Mouse (Mus musculus) gastrocnemius, postnatal 4 days (tissue): ENCODE measurements around the gene Tanc1. TPM values are rescaled to one million over a fixed set of nuclear protein-coding genes. Genes with fewer than 3 reads are reported as not detected.
A peak's percentile ranks its signal among the peaks of the same experiment; 100 is the strongest.
"Not testable (repeated sequence)": the region's sequence is repeated elsewhere in the genome, so short reads cannot be mapped to it uniquely, and the experiment has no call there.

Experiments used
- DNase-seq, 2 experiments: peaks; one replicate each; pipeline ENCODE4 v3.0.0; 2021 to 2022; ENCODE audit warnings: low spot score in 2 of 2, mixed read lengths in 2 of 2
- total RNA-seq, 2 experiments: library from RNA; stranded (reverse); gene quantifications; 2 replicates each; pipeline ENCODE4 v1.2.3; 2021

Gene Tanc1
- total RNA-seq, 2 experiments from 2014 or later = 19.0 to 20.9 TPM

DNA sequence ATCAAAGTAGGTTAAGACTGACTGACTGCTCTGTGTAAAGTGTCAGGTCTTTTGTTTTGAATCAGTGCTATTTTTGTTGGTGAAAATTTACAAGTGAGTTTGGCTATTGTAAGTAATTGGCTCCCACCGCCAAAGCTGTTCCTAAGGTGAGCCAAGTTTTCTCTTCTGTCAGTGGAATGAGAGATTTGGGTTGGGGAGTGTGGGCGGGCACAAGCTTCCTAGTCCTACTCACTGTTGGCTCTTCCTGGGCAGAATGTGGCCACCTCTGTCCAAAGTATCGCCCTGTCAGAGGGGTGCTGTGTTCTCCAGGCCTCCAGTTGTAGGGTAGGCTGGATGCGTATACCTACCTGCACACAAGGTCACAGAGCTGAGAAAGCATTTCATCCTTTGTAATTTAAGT lies 213.5 kb downstream of the Tanc1 start:
- DNase-seq = no peak

DNA sequence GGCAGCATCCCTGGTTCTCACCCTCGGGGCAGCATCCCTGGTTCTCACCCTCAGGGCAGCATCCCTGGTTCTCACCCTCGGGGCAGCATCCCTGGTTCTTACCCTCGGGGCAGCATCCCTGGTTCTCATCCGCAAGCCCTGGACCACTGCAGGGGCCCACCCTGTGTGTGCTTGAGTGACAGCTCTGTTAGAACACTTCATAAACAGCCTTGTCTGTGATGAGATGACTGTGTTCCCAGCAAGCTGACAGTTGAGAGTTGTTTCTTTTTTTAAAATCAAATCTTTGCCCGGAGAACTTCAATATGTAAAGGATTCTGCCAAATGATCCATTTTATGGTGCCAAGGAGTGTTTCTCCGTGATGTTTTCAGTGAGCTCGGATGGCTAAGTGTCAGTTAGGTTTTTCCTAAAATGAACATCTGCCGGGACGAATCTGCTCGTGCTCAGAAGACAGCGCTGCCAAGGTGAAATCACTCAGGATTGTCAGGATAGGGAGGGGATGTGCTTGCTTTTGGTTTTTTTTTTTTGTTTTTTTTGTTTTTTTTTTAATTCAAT lies 216.3 kb downstream of the Tanc1 start:
- no peak for DNase-seq

DNA sequence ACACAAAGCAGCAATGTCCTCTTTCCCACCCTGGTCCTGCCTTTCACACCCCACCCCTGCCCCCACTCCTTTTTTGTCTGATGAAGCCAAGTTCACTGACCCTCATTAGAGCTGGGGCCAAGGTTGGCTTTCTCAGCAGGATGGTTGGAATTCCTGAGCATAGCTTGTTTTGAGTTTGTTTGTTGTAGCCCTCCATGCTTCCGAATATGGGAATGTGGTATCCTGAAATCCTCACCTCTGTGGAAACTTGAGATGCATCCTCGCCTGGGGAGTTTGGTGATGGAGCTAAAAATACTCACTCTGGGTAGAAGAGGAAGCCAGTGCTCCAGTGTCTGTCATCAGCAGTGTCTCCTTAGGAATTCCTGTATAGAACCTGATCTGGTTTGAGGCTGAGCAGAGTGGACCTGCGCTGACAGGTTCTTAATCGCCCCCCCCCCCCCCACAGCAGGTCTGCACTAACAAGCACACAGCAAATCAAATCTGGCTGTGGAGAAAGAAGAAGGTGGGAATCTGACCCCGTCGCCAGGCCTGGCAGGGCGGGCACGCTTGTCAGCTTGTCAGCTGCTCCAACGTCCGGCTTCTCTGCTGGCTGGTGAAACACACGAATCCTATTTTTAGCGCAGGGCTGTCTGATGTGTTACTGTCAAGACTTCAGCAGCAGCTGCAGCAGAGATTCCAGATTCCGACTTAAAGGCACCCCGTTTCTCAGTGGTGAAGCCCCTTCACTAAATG lies 217.1 kb downstream of the Tanc1 start:
- DNase-seq = peak in 1 of 2 experiments; percentile 66

DNA sequence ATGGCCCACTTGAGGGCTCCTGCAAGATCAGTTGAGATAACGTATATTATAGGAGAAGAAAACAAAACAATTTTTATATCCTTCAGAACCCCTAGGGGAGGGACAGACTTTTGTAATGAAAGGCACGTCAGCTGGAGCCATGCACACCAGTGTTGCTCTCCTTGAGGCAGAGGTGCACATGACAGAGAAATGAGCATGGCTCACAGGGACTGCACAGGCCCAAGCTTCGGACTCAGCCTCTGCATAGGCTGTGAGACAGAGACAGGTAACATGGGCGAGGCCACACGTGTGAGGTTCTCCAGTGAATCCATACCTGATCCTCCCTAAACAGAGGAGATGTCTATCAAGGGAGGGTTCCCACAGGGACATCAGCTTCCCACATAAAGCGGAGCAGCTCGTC lies 217.9 kb downstream of the Tanc1 start:
- no peak for DNase-seq

DNA sequence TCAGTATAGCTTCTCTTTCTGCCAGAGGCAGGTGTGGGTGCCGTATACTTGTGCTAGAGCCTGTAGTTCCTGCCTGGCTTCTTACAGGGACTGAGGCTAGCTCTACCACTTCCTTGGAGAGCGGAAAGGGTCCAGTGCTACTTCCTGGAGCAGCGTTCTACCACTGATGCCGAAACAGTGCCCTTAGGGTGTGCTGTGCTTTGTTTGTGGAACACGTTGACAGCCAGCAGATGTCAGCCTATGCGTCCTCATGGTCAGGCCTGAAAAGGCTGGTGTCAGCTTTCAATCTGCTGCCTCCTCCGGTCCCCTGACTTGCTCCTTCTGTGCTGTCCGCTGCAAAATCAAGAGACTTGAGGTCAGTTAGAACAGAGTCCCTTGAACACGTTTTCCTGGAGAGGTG lies 218.3 kb downstream of the Tanc1 start:
- DNase-seq = peak in 1 of 2 experiments; percentile 34

DNA sequence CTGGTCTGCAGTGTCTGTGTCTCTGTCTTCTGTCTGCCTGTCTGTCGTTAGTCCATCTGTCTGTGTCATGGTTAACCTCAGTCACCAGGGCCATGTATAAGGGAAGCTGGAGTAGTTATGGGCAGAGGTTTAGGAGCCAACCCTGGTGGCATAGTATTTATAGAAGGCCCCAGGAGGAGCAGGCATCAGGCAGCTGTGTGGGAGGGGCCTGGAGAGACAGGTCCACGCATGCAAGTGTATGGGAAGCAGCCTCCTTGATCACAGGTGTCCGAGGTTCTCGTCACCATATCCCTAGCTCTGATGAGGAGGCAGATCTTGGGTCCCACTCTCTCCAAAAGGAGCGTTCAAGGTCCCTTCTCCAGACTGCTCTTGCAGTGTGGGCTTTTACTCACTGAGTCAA lies 219.1 kb downstream of the Tanc1 start:
- no peak for DNase-seq

DNA sequence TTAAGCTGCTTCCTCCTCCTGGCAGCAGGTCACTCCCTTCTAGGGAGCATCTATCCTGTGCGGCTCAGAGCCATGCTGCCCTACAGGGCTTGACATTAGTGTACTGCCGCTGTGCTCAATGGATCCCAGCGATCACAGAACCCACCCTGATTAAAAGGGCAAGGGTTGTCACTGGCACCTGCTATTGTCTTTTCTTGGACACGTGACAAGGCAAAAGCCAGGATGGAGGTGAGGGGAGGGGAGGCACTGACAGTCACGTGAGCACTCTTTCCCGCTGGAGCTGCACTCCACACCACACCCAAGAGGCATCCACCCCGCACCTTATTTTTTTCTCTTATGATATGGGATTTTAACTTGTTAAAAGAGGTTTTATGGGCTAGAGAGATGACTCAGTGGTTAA lies 220.0 kb downstream of the Tanc1 start:
- no peak for DNase-seq

DNA sequence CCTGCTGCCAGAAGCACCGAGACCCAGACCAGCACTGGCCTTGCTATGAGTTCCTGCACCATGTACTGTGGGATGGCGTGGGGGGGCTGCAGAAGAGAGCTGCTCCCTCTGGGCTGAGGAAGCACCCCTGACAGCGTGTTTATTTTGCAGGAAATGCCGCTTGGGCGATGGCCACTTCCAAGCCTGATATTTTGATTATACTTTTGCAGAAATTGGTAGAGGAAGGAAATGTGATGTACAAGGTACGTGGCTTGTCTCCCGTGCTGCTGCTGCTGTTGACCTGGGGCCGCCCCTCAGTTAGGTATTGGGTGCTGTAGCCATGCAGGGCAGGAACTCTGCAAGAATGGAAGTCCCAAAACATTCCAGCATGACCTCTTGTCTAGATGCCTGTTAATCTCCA lies 227.0 kb downstream of the Tanc1 start:
- no peak for DNase-seq

DNA sequence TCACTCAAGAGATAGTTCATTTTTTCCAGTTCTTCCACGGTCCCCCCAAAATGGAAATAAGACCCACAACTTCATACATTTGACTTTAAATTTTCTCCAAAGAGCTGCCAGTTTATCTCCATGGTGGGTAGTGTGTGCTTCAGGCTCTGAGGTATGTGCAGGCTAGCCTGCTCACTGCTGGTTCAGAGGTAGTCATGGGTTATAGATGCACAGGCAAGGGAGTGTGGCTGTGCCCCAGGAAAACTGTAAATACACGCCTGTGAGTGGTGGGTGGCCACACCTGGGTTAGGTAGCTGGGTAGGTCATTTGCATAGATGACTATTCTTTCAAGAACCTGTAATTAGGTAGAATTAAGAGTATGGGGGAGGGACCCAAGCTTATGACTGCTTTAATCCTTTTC lies 227.9 kb downstream of the Tanc1 start:
- DNase-seq = no peak

DNA sequence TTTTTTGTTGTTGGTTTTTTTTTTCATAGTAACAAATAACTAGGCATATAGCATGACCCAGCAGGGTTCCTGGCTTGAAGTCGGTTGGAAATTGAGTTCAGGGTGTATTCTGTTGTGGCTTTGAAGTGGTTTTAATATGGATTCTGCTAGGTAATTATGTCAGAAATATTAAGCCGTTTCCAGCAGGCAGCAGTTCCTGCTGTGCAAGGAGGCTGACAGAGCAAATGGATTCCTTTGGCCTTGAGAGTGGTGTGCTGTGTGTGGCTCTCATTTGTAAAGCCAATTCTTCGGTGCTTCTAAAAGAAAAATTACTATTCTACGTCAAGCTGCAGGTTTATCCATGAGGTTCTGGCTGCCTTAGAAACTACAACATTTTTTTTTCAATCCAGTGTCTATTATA lies 228.3 kb downstream of the Tanc1 start:
- no peak for DNase-seq

DNA sequence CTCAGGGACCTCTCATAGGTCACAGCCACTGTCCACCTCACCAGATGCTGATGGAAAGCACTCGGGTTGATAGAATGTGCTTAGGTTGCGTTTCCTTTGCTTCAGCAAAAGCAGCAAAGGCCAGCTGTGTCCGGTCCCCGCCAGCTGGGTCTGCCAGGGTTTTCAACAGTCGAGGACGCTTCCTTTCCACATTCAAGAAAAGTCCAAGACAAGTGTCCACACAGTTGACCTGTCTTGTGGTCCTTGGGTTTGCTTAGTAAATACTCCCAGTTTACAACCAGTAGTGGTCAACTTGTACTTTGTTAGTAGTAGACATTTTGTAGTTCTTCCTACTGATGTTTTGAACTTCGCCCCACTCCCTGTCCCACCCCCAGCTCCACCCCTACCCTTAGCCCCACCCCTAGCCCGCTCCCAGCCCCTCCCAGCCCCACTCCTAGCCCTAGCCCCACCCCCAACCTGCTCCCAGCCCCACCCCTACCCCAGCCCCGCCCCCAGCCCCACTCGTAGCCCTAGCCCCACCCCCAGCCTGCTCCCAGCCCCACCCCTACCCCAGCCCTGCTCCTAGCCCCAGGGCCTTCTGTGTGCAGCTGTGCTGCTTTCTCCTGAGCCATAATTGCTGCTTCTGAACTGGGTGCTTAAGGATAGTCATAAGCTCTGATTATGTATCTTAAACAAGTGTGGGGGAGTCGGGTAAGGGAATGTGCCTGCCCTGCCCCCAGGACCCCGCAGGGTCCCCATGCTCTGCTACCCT lies 229.5 kb downstream of the Tanc1 start:
- peak in 1 of 2 experiments; percentile 28 for DNase-seq

DNA sequence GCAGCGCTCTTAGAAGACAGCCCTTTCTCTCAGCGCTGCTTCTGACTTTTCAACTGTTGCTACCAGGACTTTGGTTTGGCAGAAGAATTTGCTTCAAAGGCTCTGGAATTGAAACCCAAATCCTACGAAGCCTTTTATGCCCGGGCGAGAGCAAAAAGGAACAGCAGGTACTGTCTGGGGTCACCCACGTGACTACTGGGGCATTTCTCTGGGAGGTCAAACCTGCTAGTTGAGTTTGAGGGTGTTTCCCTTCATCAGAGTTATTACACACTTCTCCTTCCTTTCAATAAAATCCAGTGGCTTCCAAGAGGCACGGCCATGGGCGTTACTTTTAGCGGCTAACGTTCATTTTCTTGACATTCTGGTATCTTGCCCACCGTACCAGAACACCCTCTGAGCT lies 230.1 kb downstream of the Tanc1 start:
- DNase-seq = no peak

DNA sequence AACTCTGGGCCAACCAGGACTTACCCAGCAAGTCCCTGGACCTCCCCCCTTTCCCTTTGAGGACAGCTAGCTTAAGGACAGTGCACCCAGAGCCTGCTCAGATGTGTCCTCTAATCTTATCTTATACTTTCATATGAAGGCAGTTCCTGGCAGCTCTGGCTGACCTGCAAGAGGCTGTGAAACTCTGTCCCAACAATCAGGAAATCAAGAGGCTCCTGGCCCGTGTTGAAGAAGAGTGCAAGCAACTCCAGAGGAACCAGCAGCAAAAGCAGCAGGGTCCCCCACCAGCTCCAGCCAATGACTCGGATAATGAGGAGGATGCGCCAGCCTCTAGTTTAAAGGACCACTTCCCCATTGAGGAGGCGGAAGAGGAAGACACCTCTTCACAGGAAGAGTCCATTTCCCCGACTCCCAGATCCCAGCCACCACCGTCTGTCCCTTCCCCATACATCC lies 230.7 kb downstream of the Tanc1 start:
- no peak for DNase-seq

DNA sequence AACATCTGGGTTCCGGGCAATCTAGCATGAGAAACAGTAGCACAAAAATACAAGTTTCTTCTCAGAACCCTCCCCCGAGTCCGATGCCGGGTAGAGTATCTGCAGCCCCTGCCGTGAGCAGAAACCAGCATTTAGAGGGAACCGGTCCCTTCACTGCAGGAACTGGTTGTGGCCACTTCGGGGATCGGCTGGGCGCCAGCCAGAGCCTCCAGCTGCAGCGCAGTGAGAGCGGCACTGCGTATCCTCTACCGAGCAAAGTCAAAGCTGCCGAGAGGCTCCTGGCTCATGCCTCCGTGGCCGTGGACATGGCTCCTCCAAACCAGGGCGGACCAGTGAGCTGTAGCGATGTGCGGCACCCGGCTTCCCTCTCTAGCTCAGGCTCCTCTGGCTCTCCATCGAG lies 231.3 kb downstream of the Tanc1 start:
- no peak for DNase-seq

DNA sequence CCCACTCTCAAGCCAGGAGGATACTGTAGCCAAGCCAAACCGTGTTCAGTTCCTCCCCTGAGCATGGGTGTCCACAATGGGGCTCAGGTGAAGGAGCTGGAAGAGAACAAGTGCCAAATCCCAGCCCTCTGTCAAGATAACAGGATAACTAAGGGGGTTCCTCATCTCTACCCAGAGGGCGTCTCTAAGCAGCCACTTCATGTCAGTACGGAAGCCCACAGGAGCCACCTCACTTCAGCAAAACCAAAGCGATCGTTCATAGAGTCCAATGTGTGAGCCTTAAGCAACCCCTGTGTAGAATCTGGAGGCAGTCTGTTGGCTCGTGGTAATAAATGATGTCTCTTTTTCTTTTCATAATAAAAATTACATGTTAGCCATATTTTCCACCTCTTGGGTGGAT lies 232.0 kb downstream of the Tanc1 start:
- DNase-seq = no peak

DNA sequence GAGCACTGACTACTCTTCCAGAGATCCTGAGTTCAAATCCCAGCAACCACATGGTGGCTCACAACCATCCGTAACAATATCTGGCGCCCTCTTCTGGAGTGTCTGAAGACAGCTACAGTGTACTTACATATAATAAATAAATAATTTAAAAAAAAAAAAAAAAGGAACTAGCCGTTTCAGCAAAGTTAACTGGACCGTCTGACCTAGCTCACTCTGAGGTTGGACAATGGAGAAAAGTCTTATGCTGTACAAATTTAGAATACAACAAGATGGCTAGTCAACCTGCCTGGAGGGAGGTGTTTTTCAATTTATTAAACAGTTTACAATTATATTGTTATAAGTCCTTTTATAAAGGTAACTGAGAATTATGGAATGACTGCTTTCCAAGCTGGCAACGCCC lies 240.0 kb downstream of the Tanc1 start:
- DNase-seq = not testable (repeated sequence)

DNA sequence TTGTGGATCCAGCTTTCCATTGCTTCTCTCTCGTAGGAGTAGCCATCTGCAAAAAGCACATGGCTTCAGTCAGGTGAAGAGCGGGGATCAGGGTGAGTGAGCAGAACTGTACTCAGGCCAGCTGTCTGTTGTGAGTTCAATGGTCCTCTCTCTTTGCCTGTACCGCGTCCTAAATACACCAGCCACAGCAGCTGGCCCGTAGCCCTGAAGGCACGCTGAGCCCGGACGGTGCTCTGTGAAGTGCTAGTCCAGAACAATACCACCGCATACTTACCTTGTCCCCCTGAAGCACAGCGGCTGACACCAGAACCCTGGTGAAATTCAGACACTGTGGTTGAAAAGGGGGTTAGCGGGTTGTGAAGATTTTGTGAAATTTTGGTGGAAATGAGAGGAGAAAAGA lies 241.1 kb downstream of the Tanc1 start:
- no peak for DNase-seq

DNA sequence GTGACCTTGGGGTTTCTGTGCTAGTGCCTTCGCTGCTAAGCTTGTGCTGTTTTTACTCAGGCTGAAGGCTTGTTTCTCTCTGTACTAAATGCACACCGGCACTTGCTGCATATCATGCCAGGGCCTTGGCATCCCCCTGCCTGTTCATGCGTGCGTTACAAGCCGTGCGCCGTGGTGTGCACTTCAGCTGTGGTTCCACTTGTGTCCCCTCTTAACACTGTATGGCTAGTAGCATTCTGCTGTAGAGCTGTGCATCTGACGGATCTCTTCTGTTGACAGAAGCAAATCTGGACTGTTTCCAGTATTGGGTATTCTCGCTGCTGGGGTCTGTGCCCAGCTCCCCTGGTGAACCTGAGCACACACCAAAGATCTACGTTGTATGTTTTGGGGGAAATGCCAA lies 241.7 kb downstream of the Tanc1 start:
- no peak for DNase-seq

DNA sequence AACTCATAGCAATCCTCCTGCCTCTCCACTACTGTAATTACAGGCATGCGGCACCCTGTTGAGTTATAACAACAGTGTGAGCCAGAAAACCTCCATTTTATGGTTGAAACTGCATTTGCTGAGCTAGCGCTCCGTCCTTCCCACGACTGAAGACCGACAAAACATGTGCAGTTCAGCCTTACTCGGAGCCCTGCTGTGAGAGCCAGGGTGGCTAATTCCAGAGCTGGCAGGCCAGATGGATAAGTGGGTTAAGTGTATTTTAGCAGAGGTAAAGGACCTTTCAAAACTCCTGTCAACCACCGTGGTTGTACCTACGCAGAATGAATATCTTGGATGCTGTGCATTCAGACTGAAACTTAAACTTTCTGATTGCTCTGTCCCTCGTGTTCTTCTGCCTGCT lies 242.5 kb downstream of the Tanc1 start:
- DNase-seq = no peak

DNA sequence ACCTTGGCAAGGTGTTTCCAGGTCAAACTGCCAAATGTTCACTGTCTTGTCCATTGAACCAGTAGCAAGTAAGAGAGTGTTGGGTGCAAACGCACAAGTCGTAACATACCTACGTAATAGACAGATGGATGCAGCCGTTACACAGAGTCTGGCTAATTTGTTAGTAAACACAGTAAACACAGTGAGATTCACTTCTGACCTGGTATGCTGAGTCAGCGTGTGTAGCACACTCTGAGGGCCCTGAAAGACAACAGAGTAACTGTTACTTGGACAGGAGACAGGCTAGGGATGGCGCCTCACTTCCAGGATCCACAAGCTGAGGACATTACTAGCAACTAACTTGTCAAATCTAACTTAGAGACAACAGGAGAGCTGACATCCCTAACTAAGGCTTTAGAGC lies 250.8 kb downstream of the Tanc1 start:
- no peak for DNase-seq

DNA sequence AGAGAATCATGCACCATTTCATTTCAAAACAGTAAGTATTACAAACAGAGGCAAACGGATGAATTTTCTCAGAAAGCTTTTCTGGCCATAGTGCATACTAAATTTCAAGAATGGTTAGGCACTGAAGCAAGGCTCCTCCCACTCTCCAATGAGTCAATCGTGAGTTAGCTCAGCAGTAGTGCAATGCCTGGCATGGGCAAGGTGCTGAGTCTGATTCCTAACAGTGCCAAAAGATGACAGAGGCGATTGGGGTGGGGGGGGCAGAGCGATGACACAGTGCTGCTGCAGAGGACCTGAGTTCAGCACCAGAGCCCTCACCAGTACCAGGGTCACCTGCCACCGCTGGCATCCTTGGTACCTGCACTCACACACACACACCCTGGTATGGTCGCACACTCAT lies 258.7 kb downstream of the Tanc1 start:
- no peak for DNase-seq

DNA sequence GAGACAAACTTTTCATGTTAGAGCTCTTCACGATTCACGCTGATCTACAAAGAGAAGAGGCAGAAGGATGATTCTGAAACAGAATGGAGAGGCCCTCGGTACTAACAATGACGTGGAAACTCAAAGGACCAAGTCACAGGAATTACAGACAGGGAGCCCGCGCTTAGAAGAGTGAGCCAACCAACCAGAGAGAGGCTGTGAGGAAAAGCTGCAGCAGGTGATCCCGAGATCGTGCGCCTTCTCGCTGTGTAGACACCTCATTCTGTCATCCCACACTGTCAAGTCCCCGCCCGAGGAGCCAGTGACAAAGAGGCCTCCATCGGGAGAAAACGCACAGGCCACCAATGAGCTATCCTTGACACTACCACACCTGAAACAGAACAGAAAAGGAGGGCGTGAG lies 264.6 kb downstream of the Tanc1 start:
- DNase-seq = no peak

DNA sequence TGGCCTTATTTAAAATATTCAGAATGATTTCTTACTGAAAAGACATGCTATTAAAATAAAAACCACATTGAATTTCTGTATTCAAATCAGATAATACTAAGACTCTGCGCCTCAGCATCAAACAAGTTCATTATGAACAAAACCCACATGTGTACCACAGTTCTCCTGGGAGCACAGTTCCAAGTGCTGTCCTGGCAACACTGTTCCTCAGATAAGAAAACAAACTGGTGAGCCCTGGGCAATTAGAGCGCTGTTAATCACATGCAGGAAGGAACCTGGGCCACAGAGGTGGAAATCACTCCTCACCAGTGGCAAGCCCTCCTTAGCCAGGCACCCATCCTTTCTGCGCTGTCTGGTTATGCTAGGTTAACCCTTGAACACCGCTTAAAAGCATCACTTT lies 265.5 kb downstream of the Tanc1 start:
- no peak for DNase-seq
